Mouse (Mus musculus) midbrain, embryonic 13.5 days (tissue): ENCODE data around the gene Gm49776. TPM values are rescaled to one million over a fixed set of nuclear protein-coding genes. Genes with fewer than 3 reads are reported as not detected.
"Not testable (repeated sequence)": the region's sequence is repeated elsewhere in the genome, so short reads cannot be mapped to it uniquely, and the experiment has no call there.

ENCODE experiments used
- ATAC-seq: fragments of 200-750 bp; cut with Nextera tagmentation; 2 replicates; pipeline ENCODE4 v1.8.0; 2017; ENCODE audit warnings: mild to moderate bottlenecking, moderate TSS enrichment, moderate library complexity
- H3K27ac ChIP-seq: fragments of 300-500 bp; sonication (generic); 2 replicates; pipeline ENCODE4 v1.5.1; 2015; ENCODE audit warnings: inconsistent platforms, mild to moderate bottlenecking, moderate library complexity
- H3K27me3 ChIP-seq: fragments of 300-500 bp; sonication (generic); 2 replicates; pipeline ENCODE4 v1.6.1; 2015; ENCODE audit warnings: mild to moderate bottlenecking, inconsistent platforms
- H3K36me3 ChIP-seq: fragments of 300-500 bp; sonication (generic); 2 replicates; pipeline ENCODE4 v1.6.1; 2015; ENCODE audit warnings: mild to moderate bottlenecking, inconsistent platforms
- H3K4me1 ChIP-seq: fragments of 300-500 bp; sonication (generic); replicated peaks from 2 replicates; pipeline ENCODE4 v1.6.1; 2015; ENCODE audit warnings: inconsistent platforms
- H3K4me2 ChIP-seq: fragments of 300-500 bp; sonication (generic); replicated peaks from 2 replicates; pipeline ENCODE4 v1.6.1; 2015; ENCODE audit warnings: moderate library complexity, mild to moderate bottlenecking, inconsistent platforms
- H3K4me3 ChIP-seq: fragments of 300-500 bp; sonication (generic); replicated peaks from 2 replicates; pipeline ENCODE4 v1.5.1; 2015; ENCODE audit warnings: mild to moderate bottlenecking, inconsistent platforms
- H3K9ac ChIP-seq: fragments of 300-500 bp; sonication (generic); replicated peaks from 2 replicates; pipeline ENCODE4 v1.6.1; 2015; ENCODE audit warnings: mild to moderate bottlenecking, inconsistent platforms
- H3K9me3 ChIP-seq: fragments of 300-500 bp; sonication (generic); 2 replicates; pipeline ENCODE4 v1.6.1; 2016; ENCODE audit warnings: mild to moderate bottlenecking, inconsistent platforms
- WGBS: fragments of 180-500 bp; shearing (Covaris S2); methylation state at CpG from one replicate; pipeline ENCODE4 v1.1.7; 2015; 5-methylcytosine and 5-hydroxymethylcytosine counted together
- polyA plus RNA-seq: library from polyadenylated mRNA; unstranded; fragments of >200 nt; fragmentation: Nextera tagmentation; extraction: Ambion mirVana; gene quantifications from 2 replicates; pipeline ENCODE4 v1.2.1, GENCODE M21; 2015

Gene Gm49776
- not detected in 2 replicates for polyA plus RNA-seq

DNA sequence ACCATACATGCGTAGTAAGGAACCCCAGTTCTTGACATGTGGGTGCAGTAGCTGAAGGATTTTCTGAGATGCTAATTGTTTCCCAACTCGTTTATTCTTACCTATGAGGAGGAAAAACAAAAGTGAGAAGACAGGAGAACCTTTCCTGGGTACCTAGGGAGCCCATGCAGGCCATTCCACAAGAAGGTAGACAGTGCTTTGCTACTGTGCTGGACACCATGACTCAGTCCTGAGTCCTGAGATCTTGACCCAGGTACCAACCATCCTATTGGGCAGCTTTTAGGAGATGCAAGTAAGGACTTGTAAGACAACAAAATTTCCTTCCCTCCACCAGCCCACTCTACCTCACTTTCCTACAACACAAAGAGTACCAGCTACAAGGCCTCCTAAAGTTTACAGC lies at the start of gene Gm49776:
TSS of gene Gm49776 (minus strand) at position 101 of the 400 bp plus-strand sequence.
- Histone ChIP-seq H3K27me3 (no peaks in the 10 kb centered on the region), H3K4me3 (no peak within 1 kb of the TSS), H3K9ac (no peak within 1 kb of the TSS), H3K4me2 (no peak within 1 kb of the TSS), H3K36me3 (peaks cover 90% of the 10 kb centered on the region), H3K4me1 (no peaks in the 10 kb centered on the region), H3K27ac (no peak within 1 kb of the TSS), H3K9me3 (no peaks in the 10 kb centered on the region)
- ATAC-seq = no peak
- 95% methylated on average over 2 of the region's 2 CpGs for WGBS

DNA sequence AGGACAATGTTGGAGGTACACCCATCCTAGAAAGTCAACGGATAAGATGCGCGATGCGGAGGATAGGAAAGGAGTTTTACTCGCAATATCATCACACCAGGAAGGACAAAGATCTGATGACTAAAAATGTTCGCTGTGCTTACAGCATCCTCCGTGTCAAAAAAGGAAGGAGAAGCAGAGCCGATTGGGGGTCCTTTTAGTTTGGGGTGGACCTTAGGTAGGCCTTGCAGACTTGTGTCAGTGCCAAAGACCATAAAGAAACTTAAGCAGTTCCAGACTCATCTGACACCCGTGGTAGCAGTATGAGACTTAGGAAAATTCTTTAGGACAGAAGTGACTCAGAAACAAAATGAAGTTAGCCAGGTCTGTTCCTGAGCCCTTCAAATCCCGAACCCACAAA lies 31.5 kb upstream of the Gm49776 start:
- peak overlapping the region; percentile 99 for H3K4me2 ChIP-seq
- not testable (repeated sequence) for H3K36me3 ChIP-seq, ATAC-seq, H3K9me3 ChIP-seq, H3K27me3 ChIP-seq
- H3K4me1 ChIP-seq = peaks cover 35% of the 10 kb centered on the region
- 6% methylated on average over 10 of the region's 10 CpGs for WGBS
- peak overlapping the region; percentile 36; the same call in 1 of the 2 replicates for H3K9ac ChIP-seq
- H3K27ac ChIP-seq = peak overlapping the region; percentile 30; the same call in 1 of the 2 replicates
- peak overlapping the region; percentile 98 for H3K4me3 ChIP-seq

DNA sequence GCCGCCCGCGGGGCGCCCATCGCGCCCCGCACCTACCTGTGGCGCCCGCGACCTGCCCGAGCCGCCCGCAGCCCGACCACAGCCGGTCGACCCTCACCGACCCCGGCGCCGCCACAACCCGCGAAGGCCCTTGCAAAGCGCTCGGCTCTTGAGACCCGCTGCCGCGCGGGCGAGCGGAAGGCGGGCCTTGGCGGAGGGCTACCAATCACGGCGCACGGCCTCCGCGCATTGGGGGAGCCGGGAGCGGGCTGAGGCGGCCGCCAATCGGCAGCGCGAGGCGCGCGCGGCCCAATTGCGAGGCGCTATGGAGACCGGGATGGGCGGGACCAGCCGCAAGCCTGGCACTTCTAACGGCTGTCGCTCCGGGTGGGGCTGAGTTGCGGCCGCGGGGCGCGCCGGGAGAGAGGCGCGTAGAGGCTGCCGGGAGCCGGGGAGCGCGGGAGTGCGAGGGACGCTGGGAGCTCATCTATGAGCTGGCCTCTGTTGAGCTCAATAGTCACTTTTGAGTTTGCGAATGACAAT lies 31.0 kb upstream of the Gm49776 start, which contains the start of gene Dgcr8:
TSS of gene Dgcr8 (minus strand) at position 180 of the 522 bp plus-strand sequence.
- Histone ChIP-seq H3K9ac (peak within 1 kb of the TSS; percentile 98), H3K9me3 (no peaks in the 10 kb centered on the region), H3K27me3 (no peaks in the 10 kb centered on the region), H3K4me1 (peaks cover 35% of the 10 kb centered on the region), H3K4me2 (peak within 1 kb of the TSS; percentile 99), H3K4me3 (peak within 1 kb of the TSS; percentile 98), H3K36me3 (peaks cover 13% of the 10 kb centered on the region), H3K27ac (peak within 1 kb of the TSS; percentile 84)
- ATAC-seq = peak; percentile 100
- 0% methylated on average over 68 of the region's 71 CpGs for WGBS

DNA sequence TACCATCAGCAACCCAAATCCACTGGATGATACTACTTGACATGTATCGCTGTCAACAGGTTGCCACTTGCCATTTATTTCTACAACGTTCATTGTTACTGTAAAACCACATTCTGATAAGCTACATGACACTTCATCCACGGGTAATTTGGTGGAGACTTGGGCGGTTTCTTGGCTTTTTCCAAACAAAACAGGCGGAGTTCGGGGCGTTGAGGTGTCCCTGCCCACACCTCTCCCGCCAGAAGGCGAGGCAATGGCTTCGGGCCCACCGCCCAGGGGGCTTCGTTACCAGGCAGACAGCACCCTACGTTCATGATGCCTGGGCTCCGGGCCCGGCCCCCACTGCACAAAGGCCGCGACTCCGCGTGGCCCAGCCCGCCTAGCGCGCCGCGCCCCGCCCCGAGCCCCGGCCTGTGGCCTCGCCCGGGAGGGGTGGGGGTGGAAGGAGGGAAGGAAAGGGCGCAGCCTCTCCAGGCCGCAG lies 30.5 kb upstream of the Gm49776 start:
- Histone ChIP-seq H3K4me1 (peaks cover 35% of the 10 kb centered on the region), H3K4me2 (peak overlapping the region; percentile 99), H3K9ac (peak overlapping the region; percentile 98), H3K36me3 (peaks cover 18% of the 10 kb centered on the region), H3K4me3 (peak overlapping the region; percentile 98), H3K27ac (peak overlapping the region; percentile 84), H3K9me3 (no peaks in the 10 kb centered on the region), H3K27me3 (no peaks in the 10 kb centered on the region)
- peak; percentile 86 for ATAC-seq
- under 1% methylated on average over 30 of the region's 31 CpGs for WGBS

DNA sequence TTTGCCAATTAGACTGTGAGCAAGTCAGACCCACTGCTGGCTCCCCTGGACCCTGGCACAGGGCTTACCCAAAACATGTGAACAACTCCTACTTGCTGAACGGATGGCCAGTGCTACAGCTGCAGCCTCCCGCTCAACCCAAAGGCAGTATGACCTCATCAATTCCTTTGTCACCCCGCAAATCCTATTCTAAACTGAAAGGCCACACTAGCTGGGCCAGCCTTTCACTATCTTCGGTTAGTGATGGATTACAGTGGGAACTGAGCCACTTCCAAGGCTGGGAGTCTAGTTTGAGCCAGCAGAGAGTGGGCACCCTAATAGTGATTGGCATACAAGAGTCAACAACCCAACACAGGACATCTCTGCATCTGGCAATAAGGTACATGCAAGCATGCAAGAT lies 30.0 kb upstream of the Gm49776 start:
- H3K27ac ChIP-seq = peak overlapping the region; percentile 84; the same call in 1 of the 2 replicates
- no peak for ATAC-seq
- WGBS = under 1% methylated on average over 4 of the region's 4 CpGs
- peak overlapping the region; percentile 98 for H3K9ac ChIP-seq
- H3K27me3 ChIP-seq = no peaks in the 10 kb centered on the region
- H3K36me3 ChIP-seq = peaks cover 22% of the 10 kb centered on the region
- H3K4me2 ChIP-seq = peak overlapping the region; percentile 99
- H3K9me3 ChIP-seq = no peaks in the 10 kb centered on the region
- H3K4me3 ChIP-seq = peak overlapping the region; percentile 98
- H3K4me1 ChIP-seq = peaks cover 35% of the 10 kb centered on the region

DNA sequence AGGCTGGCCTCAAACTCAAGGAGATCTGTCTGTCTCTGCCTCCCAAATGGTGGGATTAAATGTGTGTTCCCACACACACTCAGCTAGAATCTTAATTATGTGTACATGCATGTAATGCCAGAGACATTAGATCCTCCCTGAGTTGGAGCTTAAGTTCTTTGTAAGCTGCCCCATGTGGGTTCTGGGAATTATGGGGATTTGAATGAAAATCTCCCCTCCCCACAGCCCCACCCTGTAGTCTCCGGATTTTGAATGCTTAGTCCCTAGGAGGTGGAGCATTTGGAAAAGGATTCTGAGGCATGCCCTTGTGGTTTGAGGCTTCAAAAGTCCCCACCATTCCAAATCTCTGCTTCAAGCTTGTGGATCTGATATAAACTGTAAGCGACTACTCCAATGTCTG lies 17.0 kb upstream of the Gm49776 start:
- H3K9ac ChIP-seq = no peak overlapping the region
- no peak overlapping the region for H3K4me3 ChIP-seq
- no peaks in the 10 kb centered on the region for H3K9me3 ChIP-seq
- H3K36me3 ChIP-seq = peaks cover 90% of the 10 kb centered on the region
- 68% methylated on average over 2 of the region's 2 CpGs for whole genome bisulfite sequencing
- no peaks in the 10 kb centered on the region for H3K27me3 ChIP-seq
- H3K4me2 ChIP-seq = no peak overlapping the region
- H3K4me1 ChIP-seq = no peaks in the 10 kb centered on the region
- no peak for ATAC-seq
- no peak overlapping the region for H3K27ac ChIP-seq

DNA sequence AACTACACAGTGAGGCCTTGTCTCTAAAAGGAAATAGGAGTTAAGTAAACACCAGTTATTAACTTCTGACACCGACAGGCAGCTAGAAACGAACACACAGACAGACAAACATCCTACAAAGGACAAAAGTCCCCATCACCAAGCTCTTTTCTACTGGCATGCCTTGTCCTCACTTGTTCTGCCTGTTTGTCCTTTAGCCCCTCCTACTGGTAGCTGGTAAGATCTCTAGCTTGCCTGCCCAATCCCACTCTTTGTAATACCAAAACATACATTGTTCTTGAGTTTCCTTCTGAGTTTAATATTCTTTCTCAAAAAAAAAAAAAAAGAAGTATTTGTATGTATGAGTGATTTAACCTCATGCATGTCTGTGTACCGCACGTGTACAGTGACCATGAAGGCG lies 10.1 kb upstream of the Gm49776 start:
- H3K9me3 ChIP-seq = no peaks in the 10 kb centered on the region
- H3K27me3 ChIP-seq = no peaks in the 10 kb centered on the region
- H3K4me2 ChIP-seq = no peak overlapping the region
- WGBS = 92% methylated on average over 5 of the region's 5 CpGs
- no peak overlapping the region for H3K27ac ChIP-seq
- ATAC-seq = no peak
- H3K4me3 ChIP-seq = no peak overlapping the region
- peaks cover 87% of the 10 kb centered on the region for H3K36me3 ChIP-seq
- H3K9ac ChIP-seq = no peak overlapping the region
- no peaks in the 10 kb centered on the region for H3K4me1 ChIP-seq

DNA sequence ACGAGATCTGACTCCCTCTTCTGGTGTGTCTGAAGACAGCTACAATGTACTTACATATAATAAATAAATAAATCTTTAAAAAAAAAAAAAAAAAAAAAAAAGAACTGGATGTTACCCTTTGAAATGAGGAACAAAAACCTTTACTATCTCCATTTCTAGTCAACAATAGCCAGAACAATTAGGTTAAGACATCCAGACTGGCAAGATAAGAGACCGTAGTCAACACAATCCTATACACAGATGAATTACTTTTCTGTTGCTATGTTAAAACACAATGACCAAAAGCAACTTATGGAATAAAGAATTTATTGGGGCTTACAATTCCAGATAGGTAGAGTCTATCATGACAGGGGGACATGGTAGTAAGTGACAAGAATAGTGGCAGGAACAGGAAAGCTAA lies 6.9 kb upstream of the Gm49776 start:
- no peaks in the 10 kb centered on the region for H3K9me3 ChIP-seq
- no peak overlapping the region for H3K4me3 ChIP-seq
- no peak for ATAC-seq
- H3K27ac ChIP-seq = no peak overlapping the region
- H3K4me1 ChIP-seq = no peaks in the 10 kb centered on the region
- no peaks in the 10 kb centered on the region for H3K27me3 ChIP-seq
- H3K36me3 ChIP-seq = peaks cover 85% of the 10 kb centered on the region
- H3K9ac ChIP-seq = no peak overlapping the region
- WGBS = 87% methylated on average over 2 of the region's 2 CpGs
- no peak overlapping the region for H3K4me2 ChIP-seq

DNA sequence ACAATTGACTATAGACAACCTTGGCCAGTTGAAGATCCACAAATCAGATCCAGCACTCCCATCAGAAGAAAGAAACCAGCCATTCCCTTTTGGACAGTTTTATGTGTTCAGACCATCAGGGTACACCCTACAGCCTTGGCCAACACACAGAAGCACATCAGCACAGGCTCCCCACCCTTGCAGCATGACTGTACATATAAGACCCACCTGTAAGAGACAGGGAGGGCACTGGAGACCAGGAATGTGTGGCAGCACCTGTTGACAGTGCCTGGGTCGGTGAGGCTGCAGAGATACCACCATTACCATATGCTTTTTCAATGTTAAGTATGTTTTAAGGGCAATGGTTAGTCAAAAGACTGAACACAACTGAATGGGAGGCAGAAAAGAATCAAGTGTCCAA lies 4.3 kb downstream of the Gm49776 start:
- Histone ChIP-seq H3K9ac (no peak overlapping the region), H3K27ac (no peak overlapping the region), H3K36me3 (peaks cover 83% of the 10 kb centered on the region), H3K27me3 (no peaks in the 10 kb centered on the region), H3K4me2 (no peak overlapping the region), H3K4me1 (peaks cover 27% of the 10 kb centered on the region), H3K9me3 (no peaks in the 10 kb centered on the region), H3K4me3 (no peak overlapping the region)
- no peak for ATAC-seq
- 82% methylated on average over 1 of the region's 1 CpGs for WGBS

DNA sequence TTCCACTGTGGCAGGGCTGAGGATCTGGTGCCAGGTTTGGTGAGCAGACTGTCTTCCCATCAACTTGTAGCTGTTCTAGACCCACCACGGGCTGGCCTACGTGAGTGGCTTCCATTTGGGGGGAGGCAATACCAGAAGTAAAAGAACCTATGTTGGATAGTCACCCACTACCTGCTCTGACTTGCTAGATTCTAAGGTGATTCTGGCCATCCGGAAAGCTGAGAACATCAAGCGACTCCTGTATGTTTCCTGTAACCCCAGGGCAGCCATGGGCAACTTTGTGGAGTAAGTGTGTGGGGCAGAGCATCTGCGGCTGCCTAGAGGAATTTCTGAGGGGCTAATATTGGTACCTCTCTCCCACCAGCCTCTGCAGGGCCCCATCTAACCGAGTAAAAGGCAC lies 5.4 kb downstream of the Gm49776 start:
- no peaks in the 10 kb centered on the region for H3K27me3 ChIP-seq
- H3K36me3 ChIP-seq = peaks cover 73% of the 10 kb centered on the region
- H3K9me3 ChIP-seq = no peaks in the 10 kb centered on the region
- WGBS = 87% methylated on average over 6 of the region's 6 CpGs
- no peak overlapping the region for H3K4me2 ChIP-seq
- H3K4me3 ChIP-seq = no peak overlapping the region
- H3K9ac ChIP-seq = no peak overlapping the region
- ATAC-seq = no peak
- peaks cover 27% of the 10 kb centered on the region for H3K4me1 ChIP-seq
- H3K27ac ChIP-seq = no peak overlapping the region

DNA sequence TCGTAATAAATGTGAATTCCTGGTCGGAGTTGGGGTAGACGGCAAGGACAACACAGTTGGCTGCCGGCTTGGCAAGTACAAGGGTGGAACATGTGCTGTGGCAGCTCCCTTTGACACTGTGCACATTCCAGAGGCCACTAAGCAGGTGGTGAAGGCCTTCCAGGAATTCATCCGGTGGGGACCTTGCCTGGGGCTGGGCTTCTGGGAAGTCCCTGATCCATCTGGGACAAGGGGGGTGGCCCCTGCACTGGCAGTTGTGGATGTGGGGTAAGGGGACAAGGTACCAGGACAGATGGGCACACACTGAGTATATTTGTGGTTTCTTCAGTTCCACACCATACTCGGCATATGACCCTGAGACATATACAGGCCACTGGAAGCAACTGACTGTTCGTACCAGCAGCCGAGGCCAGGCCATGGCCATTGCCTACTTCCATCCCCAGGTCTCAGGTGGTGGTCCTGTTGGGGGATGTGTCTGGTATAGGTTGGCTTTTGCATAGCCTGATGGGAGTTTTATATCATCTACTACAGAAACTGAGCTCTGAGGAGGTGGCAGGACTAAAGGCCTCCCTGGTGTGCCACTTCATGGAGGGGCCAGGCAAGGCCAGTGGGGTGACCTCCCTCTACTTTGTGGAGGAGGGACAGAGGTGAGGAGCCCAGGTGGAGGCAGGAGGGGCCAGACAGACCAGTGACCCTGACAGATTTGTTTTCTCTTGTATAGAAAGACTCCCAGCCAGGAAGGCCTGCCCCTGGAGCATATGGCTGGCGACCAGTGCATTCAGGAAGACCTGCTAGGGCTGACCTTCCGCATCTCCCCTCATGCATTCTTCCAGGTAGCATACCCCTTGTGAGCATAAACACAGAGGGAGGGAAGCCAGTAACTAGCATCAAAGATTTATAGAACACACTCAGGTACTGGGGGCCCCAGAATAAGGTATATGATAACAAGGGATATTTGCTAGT lies 7.0 kb downstream of the Gm49776 start:
- ATAC-seq = no peak
- no peaks in the 10 kb centered on the region for H3K27me3 ChIP-seq
- peak overlapping the region; percentile 90 for H3K4me2 ChIP-seq
- WGBS = 61% methylated on average over 10 of the region's 10 CpGs
- peak overlapping the region; percentile 94 for H3K4me3 ChIP-seq
- H3K9me3 ChIP-seq = no peaks in the 10 kb centered on the region
- H3K9ac ChIP-seq = peak overlapping the region; percentile 87
- peaks cover 63% of the 10 kb centered on the region for H3K36me3 ChIP-seq
- no peak overlapping the region for H3K27ac ChIP-seq
- peaks cover 43% of the 10 kb centered on the region for H3K4me1 ChIP-seq

DNA sequence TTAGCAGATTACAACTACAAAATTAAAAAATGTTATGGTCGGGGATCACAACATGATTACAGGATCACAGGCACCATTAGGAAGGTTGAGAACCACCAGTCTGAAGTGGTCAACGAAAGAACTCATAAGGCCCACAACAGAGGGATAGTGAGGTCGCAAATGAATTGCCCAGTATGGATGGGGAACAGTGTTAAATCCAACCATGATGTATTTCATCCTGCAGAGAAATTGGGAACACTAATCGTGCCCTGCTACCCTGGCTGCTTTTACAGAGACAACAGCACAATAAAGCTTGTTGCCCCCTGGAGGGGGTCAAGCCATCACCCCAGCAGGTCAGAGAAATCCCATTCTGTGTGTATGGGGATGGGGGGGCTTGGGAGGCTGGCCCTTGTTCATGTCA lies 7.9 kb downstream of the Gm49776 start:
- ATAC-seq = no peak
- Histone ChIP-seq H3K27ac (no peak overlapping the region), H3K4me1 (peaks cover 50% of the 10 kb centered on the region), H3K9me3 (no peaks in the 10 kb centered on the region), H3K4me3 (peak overlapping the region; percentile 94), H3K4me2 (peak overlapping the region; percentile 90), H3K36me3 (peaks cover 64% of the 10 kb centered on the region), H3K27me3 (no peaks in the 10 kb centered on the region), H3K9ac (peak overlapping the region; percentile 87)
- WGBS = 47% methylated on average over 4 of the region's 4 CpGs
